Mouse (Mus musculus) lung, adult 10 weeks (tissue): Measurements from ENCODE around the gene Agr2. TPM values are rescaled to one million over a fixed set of nuclear protein-coding genes. Genes with fewer than 3 reads are reported as not detected.

Experiments used
- polyA plus RNA-seq: library from polyadenylated mRNA; stranded (reverse); fragments of 350-450 nt; fragmentation: Illumina TruSeq; extraction: RNeasy Lipid Tissue Mini Kit (QIAGEN cat#74804); gene quantifications from one replicate; pipeline ENCODE4 v1.2.3, GENCODE M21; 2014; ENCODE audit warnings: low read depth, low replicate concordance; ENCODE audit not compliant: insufficient read depth

Gene Agr2
- 6.8 TPM for polyA plus RNA-seq

DNA sequence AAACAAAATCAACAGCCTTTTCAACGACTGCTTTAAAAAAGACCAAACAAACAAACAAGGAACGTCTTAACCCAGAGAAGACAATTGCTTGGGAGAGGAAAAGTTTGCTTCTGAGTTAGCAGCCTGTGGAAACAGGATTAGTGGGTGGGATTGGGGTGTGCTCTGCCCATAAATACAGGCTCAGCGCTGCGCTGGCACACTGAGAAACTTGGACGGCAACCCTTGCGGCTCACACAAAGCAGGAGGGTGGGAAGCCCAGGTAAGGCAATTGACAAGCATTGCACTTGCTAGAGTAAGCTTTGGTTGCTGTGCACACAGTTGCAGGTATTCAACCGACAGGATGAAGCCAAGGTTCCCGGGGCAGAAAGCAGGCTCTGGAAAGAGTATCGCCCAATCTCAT is at the start of gene Agr2:
TSS of gene Agr2 (plus strand) at position 197 of the 400 bp plus-strand sequence.

DNA sequence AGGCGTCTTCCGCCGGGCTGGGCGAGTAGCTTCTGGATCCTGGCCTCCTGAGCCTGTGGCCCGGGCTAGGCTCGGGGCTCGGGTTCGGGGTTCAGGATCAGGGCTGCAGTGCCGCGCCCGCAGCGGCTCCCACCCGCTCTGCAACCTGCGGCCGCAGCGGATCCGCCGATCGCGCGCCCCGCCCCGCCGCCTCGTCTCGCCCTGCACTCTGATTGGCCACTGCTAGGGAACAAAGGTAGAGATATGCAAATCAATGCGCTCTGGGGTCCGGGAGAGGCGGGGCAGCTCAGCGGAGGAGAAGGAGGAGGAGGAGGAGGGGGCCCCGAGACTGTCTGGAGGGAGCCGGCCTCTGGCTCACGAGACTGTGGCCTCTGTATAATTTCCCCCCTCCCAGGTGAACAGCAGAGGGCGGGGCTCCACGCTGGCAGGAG is 49.7 kb downstream of the Agr2 start, which contains the start of gene Tspan13:
TSS of gene Tspan13 (minus strand) at position 153 of the 431 bp plus-strand sequence.

Other genes with a start within 250 kb of the Agr2 start
- gene Agr3, start 67.3 kb upstream of the Agr2 start, polyA plus RNA-seq: 15.6 TPM
- gene Tspan13, start 49.6 kb downstream of the Agr2 start, polyA plus RNA-seq: 220 TPM
- 13.0 TPM for gene Ankmy2, start 164.2 kb downstream of the Agr2 start, polyA plus RNA-seq
- gene Bzw2, start 165.2 kb downstream of the Agr2 start, polyA plus RNA-seq: 18.1 TPM